Mouse (Mus musculus) heart, embryonic 11.5 days (tissue): ENCODE data around the gene Synrg. TPM values are rescaled to one million over a fixed set of nuclear protein-coding genes. Genes with fewer than 3 reads are reported as not detected.

Experiments
- ATAC-seq: fragments of 200-750 bp; cut with Nextera tagmentation; replicated peaks from 2 replicates; pipeline ENCODE4 v1.8.0; 2017; ENCODE audit warnings: moderate library complexity; ENCODE audit not compliant: insufficient number of reproducible peaks, low FRiP score, low TSS enrichment
- H3K27ac ChIP-seq: fragments of 300-500 bp; sonication (generic); 2 replicates; pipeline ENCODE4 v1.5.1; 2014; ENCODE audit warnings: mild to moderate bottlenecking, low read depth, low read length
- H3K27me3 ChIP-seq: fragments of 300-500 bp; sonication (generic); 2 replicates; pipeline ENCODE4 v1.6.1; 2014; ENCODE audit warnings: mild to moderate bottlenecking, low read length, mixed read lengths; ENCODE audit not compliant: control insufficient read depth, insufficient read depth
- H3K36me3 ChIP-seq: fragments of 300-500 bp; sonication (generic); 2 replicates; pipeline ENCODE4 v1.6.1; 2014; ENCODE audit warnings: mild to moderate bottlenecking, low read length, moderate library complexity, mixed read lengths; ENCODE audit not compliant: control insufficient read depth, insufficient read depth
- H3K4me1 ChIP-seq: fragments of 300-500 bp; sonication (generic); 2 replicates; pipeline ENCODE4 v1.6.1; 2014; ENCODE audit warnings: low read length; ENCODE audit not compliant: control insufficient read depth, insufficient read depth
- H3K4me2 ChIP-seq: fragments of 300-500 bp; sonication (generic); 2 replicates; pipeline ENCODE4 v1.6.1; 2014; ENCODE audit warnings: mild to moderate bottlenecking, moderate library complexity
- H3K4me3 ChIP-seq: fragments of 300-500 bp; sonication (generic); 2 replicates; pipeline ENCODE4 v1.5.1; 2014; ENCODE audit warnings: low read depth, low read length
- H3K9ac ChIP-seq: fragments of 300-500 bp; sonication (generic); 2 replicates; pipeline ENCODE4 v1.6.1; 2014; ENCODE audit warnings: mild to moderate bottlenecking, low read depth, low read length, moderate library complexity
- H3K9me3 ChIP-seq: fragments of 300-500 bp; sonication (generic); replicated peaks from 2 replicates; pipeline ENCODE4 v1.6.1; 2016; ENCODE audit warnings: low read length; ENCODE audit not compliant: control insufficient read depth
- WGBS: fragments of 180-500 bp; shearing (Covaris S2); extraction: QIAGEN DNeasy Blood & Tissue Kit; methylation state at CpG from one replicate; pipeline ENCODE4 v1.1.7; 2014; ENCODE audit not compliant: insufficient replicate concordance; 5-methylcytosine and 5-hydroxymethylcytosine counted together
- polyA plus RNA-seq: library from polyadenylated mRNA; unstranded; fragments of >200 nt; fragmentation: Nextera tagmentation; extraction: Ambion mirVana; gene quantifications from 2 replicates; pipeline ENCODE4 v1.2.1, GENCODE M21; 2014

Gene Synrg
- polyA plus RNA-seq, 1 experiment from 2014 or later, result 7.1 TPM

- Histone ChIP-seq H3K9ac (peak within 1 kb of the TSS; percentile 68), H3K4me3 (peak within 1 kb of the TSS; percentile 66), H3K9me3 (no peaks in the 10 kb centered on the region), H3K27me3 (peaks cover 20% of the 10 kb centered on the region), H3K27ac (no peak within 1 kb of the TSS), H3K36me3 (no peaks in the 10 kb centered on the region), H3K4me1 (peaks cover 6% of the 10 kb centered on the region; the same call in 1 of the 2 replicates), H3K4me2 (peak within 1 kb of the TSS; percentile 89)
- no peak for ATAC-seq
- 12% methylated on average over 11 of the region's 11 CpGs for WGBS
Measured at GRCm38 (mm10) chr11:84069034-84069370, 104.8 kb downstream of the Synrg start, which contains the start of gene Dusp14. TSS of gene Dusp14 (minus strand) at chr11:84069261.

- H3K4me1 ChIP-seq, result no peaks in the 10 kb centered on the region
- H3K27ac ChIP-seq, result no peak overlapping the region
- no peak overlapping the region for H3K4me3 ChIP-seq
- peaks cover 8% of the 10 kb centered on the region; the same call in 1 of the 2 replicates for H3K27me3 ChIP-seq
- no peak overlapping the region for H3K9ac ChIP-seq
- ATAC-seq, result no peak
- 44% methylated on average over 9 of the region's 9 CpGs for WGBS
- no peak overlapping the region for H3K4me2 ChIP-seq
- no peaks in the 10 kb centered on the region for H3K36me3 ChIP-seq
- H3K9me3 ChIP-seq, result no peaks in the 10 kb centered on the region
Measured at GRCm38 (mm10) chr11:84072904-84073651, 108.8 kb downstream of the Synrg start.

- no peak overlapping the region for H3K27ac ChIP-seq
- H3K9me3 ChIP-seq, result no peaks in the 10 kb centered on the region
Measured at GRCm38 (mm10) chr11:84073816-84074764, 109.9 kb downstream of the Synrg start.

GRCm38 (mm10) chr11:84077008-84077407, 112.8 kb downstream of the Synrg start:
- no peaks in the 10 kb centered on the region for H3K27me3 ChIP-seq
- H3K4me2 ChIP-seq, result no peak overlapping the region
- no peak overlapping the region for H3K27ac ChIP-seq
- peaks cover 13% of the 10 kb centered on the region for H3K4me1 ChIP-seq
- ATAC-seq, result no peak
- H3K9ac ChIP-seq, result no peak overlapping the region
- no peaks in the 10 kb centered on the region for H3K9me3 ChIP-seq
- peaks cover 7% of the 10 kb centered on the region; the same call in 1 of the 2 replicates for H3K36me3 ChIP-seq
- H3K4me3 ChIP-seq, result no peak overlapping the region
- WGBS, result 79% methylated on average over 2 of the region's 2 CpGs

More at GRCm38 (mm10) chr11:84073816-84074764, 109.9 kb downstream of the Synrg start:
- ATAC-seq, result no peak
- Histone ChIP-seq H3K9ac (no peak overlapping the region), H3K36me3 (peaks cover 7% of the 10 kb centered on the region; the same call in 1 of the 2 replicates), H3K4me2 (no peak overlapping the region), H3K4me3 (no peak overlapping the region), H3K27me3 (peaks cover under 1% of the 10 kb centered on the region; the same call in 1 of the 2 replicates), H3K4me1 (no peaks in the 10 kb centered on the region)
- 76% methylated on average over 7 of the region's 7 CpGs for WGBS

GRCm38 (mm10) chr11:84078601-84079000, 114.4 kb downstream of the Synrg start:
- no peak overlapping the region for H3K27ac ChIP-seq
- H3K4me1 ChIP-seq, result peaks cover 13% of the 10 kb centered on the region
- H3K4me2 ChIP-seq, result no peak overlapping the region
- H3K9me3 ChIP-seq, result no peaks in the 10 kb centered on the region
- H3K36me3 ChIP-seq, result peaks cover 7% of the 10 kb centered on the region; the same call in 1 of the 2 replicates
- no peak overlapping the region for H3K4me3 ChIP-seq
- H3K9ac ChIP-seq, result no peak overlapping the region
- no peaks in the 10 kb centered on the region for H3K27me3 ChIP-seq
- WGBS, result 92% methylated on average over 9 of the region's 9 CpGs
- ATAC-seq, result no peak

- Histone ChIP-seq H3K4me2 (no peak overlapping the region), H3K9me3 (no peaks in the 10 kb centered on the region), H3K4me1 (peaks cover 13% of the 10 kb centered on the region), H3K9ac (no peak overlapping the region), H3K27ac (no peak overlapping the region), H3K4me3 (no peak overlapping the region), H3K27me3 (no peaks in the 10 kb centered on the region), H3K36me3 (peaks cover 7% of the 10 kb centered on the region; the same call in 1 of the 2 replicates)
- 89% methylated on average over 11 of the region's 11 CpGs for WGBS
- no peak for ATAC-seq
Measured at GRCm38 (mm10) chr11:84079361-84079760, 115.1 kb downstream of the Synrg start.

- H3K4me1 ChIP-seq, result peaks cover 13% of the 10 kb centered on the region
- H3K9ac ChIP-seq, result no peak overlapping the region
- WGBS, result 59% methylated on average over 4 of the region's 4 CpGs
- H3K9me3 ChIP-seq, result no peaks in the 10 kb centered on the region
- peaks cover 7% of the 10 kb centered on the region; the same call in 1 of the 2 replicates for H3K36me3 ChIP-seq
- H3K4me2 ChIP-seq, result no peak overlapping the region
- 0 out of 2 replicates have a peak overlapping the region, but pooled peaks have one; percentile 32 for H3K27ac ChIP-seq
- H3K27me3 ChIP-seq, result no peaks in the 10 kb centered on the region
- no peak; the same call in 1 of the 2 replicates for ATAC-seq
- no peak overlapping the region for H3K4me3 ChIP-seq
Measured at GRCm38 (mm10) chr11:84079887-84080286, 115.7 kb downstream of the Synrg start.

- H3K4me2 ChIP-seq, result no peak overlapping the region
- H3K4me3 ChIP-seq, result no peak overlapping the region
- 0 out of 2 replicates have a peak overlapping the region, but pooled peaks have one; percentile 32 for H3K27ac ChIP-seq
- H3K4me1 ChIP-seq, result peaks cover 13% of the 10 kb centered on the region
- 88% methylated on average over 3 of the region's 3 CpGs for WGBS
- no peaks in the 10 kb centered on the region for H3K9me3 ChIP-seq
- H3K9ac ChIP-seq, result no peak overlapping the region
- ATAC-seq, result no peak
- peaks cover 7% of the 10 kb centered on the region; the same call in 1 of the 2 replicates for H3K36me3 ChIP-seq
- no peaks in the 10 kb centered on the region for H3K27me3 ChIP-seq
Measured at GRCm38 (mm10) chr11:84080327-84080726, 116.1 kb downstream of the Synrg start.
